Mouse (Mus musculus): ENCODE results near the gene Ptprh. TPM values are rescaled to one million over a fixed set of nuclear protein-coding genes. Genes with fewer than 3 reads are reported as not detected.

The Ptprh gene
- polyA plus RNA-seq, 1 experiment from 2014 or later: not detected

DNA sequence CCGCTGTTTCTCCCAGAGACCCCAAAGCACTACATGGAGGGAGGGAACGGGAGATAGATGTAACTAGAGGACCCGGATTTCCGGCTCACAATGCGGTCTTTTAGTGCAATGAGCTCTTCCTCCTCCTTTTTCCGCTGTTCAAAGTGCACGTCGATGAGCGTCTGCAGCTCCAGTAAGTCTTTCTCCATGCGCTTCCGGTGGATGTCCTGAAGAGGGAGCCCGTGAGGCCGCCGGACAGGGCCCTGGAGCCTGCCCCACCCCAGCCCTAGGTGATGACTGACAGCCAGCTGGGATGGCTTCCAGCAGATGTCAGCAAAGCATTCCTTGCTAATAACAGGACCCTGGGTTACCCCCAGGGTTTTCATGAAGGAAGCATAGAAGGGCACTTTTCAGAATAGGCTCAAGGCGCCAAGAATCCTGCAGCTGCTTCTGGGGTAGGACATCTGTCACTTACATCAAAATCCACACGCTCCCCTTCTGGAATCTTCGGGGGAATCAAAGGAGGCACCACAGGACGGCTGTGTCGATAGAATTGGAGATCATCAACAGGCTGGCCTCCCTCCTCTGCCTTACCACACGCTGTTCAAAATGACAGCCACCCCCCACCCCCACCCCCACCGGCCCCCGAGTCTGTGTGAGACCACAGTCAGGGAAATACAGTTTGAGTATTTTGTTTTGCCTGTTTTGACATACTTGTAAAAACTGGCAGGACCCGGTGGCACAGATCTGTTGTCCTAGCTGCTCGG is 93.8 kb downstream of the Ptprh start:
- H3K27ac ChIP-seq: no peak overlapping the region
- peak overlapping the region; percentile 53 for H3K4me2 ChIP-seq
- DNase-seq: peak; percentile 65
- WGBS (ENCODE audit: insufficient replicate concordance): 19% methylated on average over 24 of the region's 24 CpGs
- peaks cover 38% of the 10 kb centered on the region for H3K4me1 ChIP-seq (replicated peaks)
- no peaks in the 10 kb centered on the region for H3K9me3 ChIP-seq (replicated peaks)
- peak; percentile 75 for ATAC-seq (ENCODE audit: low read depth)
- peak overlapping the region; percentile 20; the same call in 1 of the 2 replicates for H3K4me3 ChIP-seq (replicated peaks)
- no peaks in the 10 kb centered on the region for H3K27me3 ChIP-seq
- no peaks in the 10 kb centered on the region for H3K36me3 ChIP-seq
- 0 out of 2 replicates have a peak overlapping the region, but pooled peaks have one; percentile 29 for H3K9ac ChIP-seq

DNA sequence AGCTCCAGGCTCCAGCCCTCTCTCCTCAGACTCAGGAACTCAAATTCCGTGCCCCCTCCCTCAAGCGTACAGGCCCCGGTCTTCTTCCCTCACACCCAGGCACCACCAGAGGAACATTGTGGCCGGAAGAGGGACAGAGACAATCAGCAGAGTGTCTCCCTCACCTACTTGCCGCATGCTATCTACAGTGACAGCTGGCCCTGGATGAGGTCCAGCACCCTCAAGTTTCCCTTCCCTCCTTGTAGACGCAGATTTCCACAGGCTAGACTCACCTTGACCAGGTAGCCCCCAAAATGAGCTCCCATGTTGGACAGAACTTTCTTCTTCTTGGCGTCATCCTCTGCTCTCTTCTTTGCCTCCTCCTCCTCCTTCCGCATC is 95.1 kb downstream of the Ptprh start:
- no peak overlapping the region for H3K4me2 ChIP-seq
- peaks cover 51% of the 10 kb centered on the region for H3K4me1 ChIP-seq (replicated peaks)
- H3K36me3 ChIP-seq: no peaks in the 10 kb centered on the region
- H3K9me3 ChIP-seq (replicated peaks): no peaks in the 10 kb centered on the region
- no peak overlapping the region for H3K4me3 ChIP-seq (replicated peaks)
- no peaks in the 10 kb centered on the region for H3K27me3 ChIP-seq
- no peak for DNase-seq
- 63% methylated on average over 8 of the region's 8 CpGs for WGBS (ENCODE audit: insufficient replicate concordance)
- no peak overlapping the region for H3K9ac ChIP-seq
- ATAC-seq (ENCODE audit: low read depth): no peak
- H3K27ac ChIP-seq: no peak overlapping the region; the same call in 1 of the 2 replicates

DNA sequence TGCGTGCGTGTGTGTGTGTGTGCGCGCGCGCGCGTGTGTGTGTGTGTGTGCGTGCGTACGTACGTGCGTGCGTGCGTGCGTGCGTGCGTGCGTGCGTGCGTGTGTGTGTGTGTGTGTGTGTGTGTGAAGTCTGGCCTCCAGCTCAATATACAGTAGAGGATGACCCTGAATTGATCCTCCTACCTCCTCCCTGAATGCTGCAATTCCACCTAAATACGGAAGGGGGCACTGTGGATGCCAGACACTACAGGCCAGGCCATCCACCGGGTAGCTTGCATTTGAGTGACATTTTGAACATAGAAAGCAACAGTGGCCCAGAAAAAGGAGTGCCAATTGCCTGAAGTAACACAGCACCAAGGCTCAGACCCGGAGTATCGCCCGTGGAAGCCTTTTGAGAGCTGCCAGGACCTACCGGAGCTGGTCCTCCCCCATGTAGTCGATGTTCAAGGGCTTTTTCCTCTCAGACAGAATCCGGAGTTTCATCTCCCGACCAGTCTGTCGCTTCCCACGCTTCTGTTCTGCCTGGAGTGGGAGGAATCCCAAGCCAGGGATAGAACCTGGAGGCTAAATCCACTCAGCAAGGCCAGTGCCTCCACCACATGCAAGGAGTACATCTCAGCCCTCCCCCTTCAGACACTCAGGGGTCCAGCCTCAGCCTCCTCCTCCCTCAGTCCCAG is 95.6 kb downstream of the Ptprh start:
- 73% methylated on average over 26 of the region's 32 CpGs for WGBS (ENCODE audit: insufficient replicate concordance)
- peaks cover 49% of the 10 kb centered on the region for H3K4me1 ChIP-seq (replicated peaks)
- no peak overlapping the region for H3K4me2 ChIP-seq

DNA sequence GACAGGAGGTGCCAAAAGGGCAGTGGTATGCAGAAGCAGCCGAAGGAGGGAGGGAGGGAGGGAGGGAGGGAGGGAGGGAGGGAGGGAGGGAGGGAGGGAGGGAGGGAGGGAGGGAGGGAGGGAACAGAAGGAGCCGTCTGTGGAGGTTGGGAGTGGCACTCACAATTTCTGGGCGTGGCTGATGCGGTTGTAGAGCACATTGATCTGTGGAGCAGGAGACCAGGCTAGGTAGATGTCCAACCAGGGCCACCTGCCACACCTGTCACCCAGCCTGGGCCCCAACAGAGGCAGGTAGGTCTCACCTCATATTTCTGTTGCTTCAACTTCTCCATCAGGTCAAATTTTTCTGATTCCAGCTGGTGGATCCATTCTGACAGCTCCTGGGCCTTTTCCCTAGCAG is 96.6 kb downstream of the Ptprh start:
- Histone ChIP-seq H3K4me1 (replicated peaks) (peaks cover 58% of the 10 kb centered on the region), H3K36me3 (no peaks in the 10 kb centered on the region), H3K9ac (no peak overlapping the region), H3K9me3 (replicated peaks) (no peaks in the 10 kb centered on the region), H3K27ac (no peak overlapping the region; the same call in 1 of the 2 replicates), H3K27me3 (no peaks in the 10 kb centered on the region), H3K4me2 (no peak overlapping the region), H3K4me3 (replicated peaks) (no peak overlapping the region)
- 26% methylated on average over 3 of the region's 4 CpGs for WGBS (ENCODE audit: insufficient replicate concordance)
- DNase-seq (no peak), ATAC-seq (ENCODE audit: low read depth) (no peak)

More for the DNA sequence above, 95.6 kb downstream of the Ptprh start:
- no peaks in the 10 kb centered on the region for H3K27me3 ChIP-seq
- no peaks in the 10 kb centered on the region for H3K9me3 ChIP-seq (replicated peaks)
- DNase-seq (no peak), ATAC-seq (ENCODE audit: low read depth) (no peak)
- H3K9ac ChIP-seq: no peak overlapping the region
- H3K4me3 ChIP-seq (replicated peaks): no peak overlapping the region
- no peak overlapping the region; the same call in 1 of the 2 replicates for H3K27ac ChIP-seq
- H3K36me3 ChIP-seq: no peaks in the 10 kb centered on the region

DNA sequence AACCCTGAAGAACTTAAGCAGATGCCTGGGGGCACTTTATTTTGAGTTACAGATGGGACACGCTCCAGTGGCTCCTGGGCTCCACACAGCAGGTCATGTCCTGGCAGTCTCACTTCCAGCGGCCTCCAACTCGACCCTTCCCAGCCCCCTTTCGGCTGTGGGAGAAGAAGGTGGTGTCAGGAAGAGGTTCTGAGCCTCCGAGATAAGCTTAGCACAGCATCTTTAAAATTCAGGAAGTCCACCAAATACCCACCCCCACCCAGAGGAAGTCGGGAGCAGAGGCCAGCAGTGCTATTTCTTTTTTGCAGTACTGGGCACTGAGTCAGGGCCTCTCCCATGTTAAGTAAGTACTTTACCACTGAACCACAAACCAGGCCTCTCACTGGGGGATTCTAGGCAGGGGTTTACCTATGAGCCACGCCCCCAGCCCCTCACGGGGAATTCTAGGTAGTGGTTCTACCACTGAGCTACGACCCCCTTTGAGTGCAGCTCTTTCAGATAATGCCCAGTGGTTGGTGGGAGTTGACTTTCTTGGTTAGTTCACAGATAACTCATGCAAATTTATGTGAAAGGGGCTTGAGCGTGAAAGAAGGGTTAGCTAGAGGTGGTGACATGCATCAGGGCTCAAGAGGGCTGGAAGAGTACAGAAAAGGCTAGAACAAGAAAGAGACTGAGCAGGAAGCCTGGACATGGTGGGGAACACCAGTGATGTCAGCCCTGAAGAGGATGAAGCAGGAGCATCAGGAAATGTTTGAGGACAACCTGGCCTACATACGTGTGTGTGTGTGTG is 99.0 kb downstream of the Ptprh start:
- no peaks in the 10 kb centered on the region for H3K36me3 ChIP-seq
- no peak overlapping the region for H3K4me3 ChIP-seq (replicated peaks)
- WGBS (ENCODE audit: insufficient replicate concordance): 13% methylated on average over 11 of the region's 11 CpGs
- H3K27ac ChIP-seq: peak overlapping the region; percentile 71
- H3K9me3 ChIP-seq (replicated peaks): no peaks in the 10 kb centered on the region
- peaks cover 66% of the 10 kb centered on the region for H3K4me1 ChIP-seq (replicated peaks)
- peak overlapping the region; percentile 20 for H3K4me2 ChIP-seq
- H3K9ac ChIP-seq: peak overlapping the region; percentile 14
- H3K27me3 ChIP-seq: no peaks in the 10 kb centered on the region
- DNase-seq: no peak
- ATAC-seq (ENCODE audit: low read depth): no peak

DNA sequence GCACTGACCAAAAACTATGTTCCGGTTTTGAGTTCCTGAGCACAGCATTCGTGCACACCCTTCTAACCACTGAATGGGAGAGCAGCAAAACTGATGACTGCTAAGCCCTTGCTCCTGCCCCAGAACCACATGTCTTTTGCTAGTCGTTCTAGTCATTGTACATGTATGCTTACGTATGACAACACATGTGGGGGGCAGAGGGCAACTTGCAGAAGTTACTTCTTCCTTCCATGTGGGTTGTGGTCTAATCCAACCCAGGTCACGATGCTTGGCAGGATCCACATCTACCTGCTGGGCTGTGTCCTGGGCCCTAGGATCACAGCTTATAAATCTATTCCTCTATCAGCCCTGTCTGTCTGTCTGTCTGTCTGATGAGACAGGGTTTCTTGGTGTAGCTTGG is 100.0 kb downstream of the Ptprh start:
- Histone ChIP-seq H3K36me3 (peaks cover 4% of the 10 kb centered on the region; the same call in 1 of the 2 replicates), H3K4me3 (replicated peaks) (no peak overlapping the region), H3K9ac (no peak overlapping the region), H3K9me3 (replicated peaks) (no peaks in the 10 kb centered on the region), H3K4me2 (no peak overlapping the region), H3K27ac (peak overlapping the region; percentile 71), H3K27me3 (no peaks in the 10 kb centered on the region), H3K4me1 (replicated peaks) (peaks cover 66% of the 10 kb centered on the region)
- ATAC-seq (ENCODE audit: low read depth) (no peak), DNase-seq (no peak)
- WGBS (ENCODE audit: insufficient replicate concordance): 57% methylated on average over 5 of the region's 5 CpGs

DNA sequence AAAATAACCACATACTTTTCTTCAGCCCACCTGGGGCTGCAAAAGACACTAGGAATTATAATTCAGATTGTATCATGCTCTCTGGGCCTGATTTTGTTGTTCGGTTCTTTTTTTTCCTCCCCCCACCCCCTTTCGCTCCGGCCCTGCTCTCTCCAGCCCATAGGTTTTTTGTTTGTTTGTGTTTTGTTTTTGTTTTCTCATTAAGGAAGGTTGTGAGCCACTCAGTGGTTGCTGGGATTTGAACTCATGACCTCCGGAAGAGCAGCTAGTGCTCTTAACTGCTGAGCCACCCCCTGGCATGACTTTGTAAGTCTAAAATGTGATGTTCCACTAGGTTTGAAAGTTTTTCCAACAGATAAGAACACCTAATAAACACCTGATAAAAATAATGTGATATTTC is 100.7 kb downstream of the Ptprh start:
- Histone ChIP-seq H3K9ac (no peak overlapping the region), H3K27ac (peak overlapping the region; percentile 90), H3K36me3 (peaks cover 9% of the 10 kb centered on the region; the same call in 1 of the 2 replicates), H3K4me3 (replicated peaks) (peak overlapping the region; percentile 95; the same call in 1 of the 2 replicates), H3K9me3 (replicated peaks) (no peaks in the 10 kb centered on the region), H3K4me2 (peak overlapping the region; percentile 87), H3K27me3 (no peaks in the 10 kb centered on the region), H3K4me1 (replicated peaks) (peaks cover 67% of the 10 kb centered on the region)
- 69% methylated on average over 4 of the region's 4 CpGs for WGBS (ENCODE audit: insufficient replicate concordance)
- no peak for DNase-seq
- ATAC-seq (ENCODE audit: low read depth): no peak

DNA sequence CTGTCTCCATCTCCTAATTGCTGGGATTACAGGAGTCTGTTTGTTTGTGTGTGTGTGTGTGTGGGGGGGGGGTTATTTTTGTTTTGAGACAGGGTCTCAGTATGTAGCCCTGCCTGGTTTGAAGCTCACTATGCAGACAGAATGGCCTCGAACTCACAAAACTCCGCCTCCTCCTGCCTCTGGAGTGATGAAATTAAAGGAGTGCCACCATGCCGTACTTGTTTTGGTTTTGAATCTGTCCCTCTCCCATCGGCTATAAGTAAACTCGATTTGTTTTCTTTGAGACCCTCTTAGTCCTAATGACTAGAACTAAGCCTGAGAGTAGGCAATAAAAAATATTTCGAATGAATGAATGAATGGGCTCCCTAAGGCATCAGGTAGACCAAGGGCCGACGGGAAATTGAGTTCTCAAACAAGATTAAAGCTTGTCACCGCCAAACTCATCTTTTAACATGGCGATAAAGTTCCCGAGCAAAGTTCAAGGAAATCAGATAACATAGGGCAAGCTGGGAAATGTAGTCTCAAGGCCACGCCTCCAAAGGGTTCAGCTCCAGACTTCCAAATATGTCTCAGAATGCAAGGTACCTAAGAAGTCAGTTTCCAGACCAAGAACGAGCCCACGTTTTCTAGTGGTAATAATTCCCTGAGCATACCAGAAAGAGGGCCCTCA is 101.3 kb downstream of the Ptprh start:
- 7% methylated on average over 14 of the region's 14 CpGs for WGBS (ENCODE audit: insufficient replicate concordance)
- Histone ChIP-seq H3K4me2 (peak overlapping the region; percentile 87), H3K27me3 (no peaks in the 10 kb centered on the region), H3K4me1 (replicated peaks) (peaks cover 70% of the 10 kb centered on the region), H3K27ac (peak overlapping the region; percentile 90), H3K36me3 (peaks cover 12% of the 10 kb centered on the region; the same call in 1 of the 2 replicates), H3K9me3 (replicated peaks) (no peaks in the 10 kb centered on the region), H3K4me3 (replicated peaks) (peak overlapping the region; percentile 95), H3K9ac (peak overlapping the region; percentile 98)
- ATAC-seq (ENCODE audit: low read depth) (no peak), DNase-seq (peak; percentile 56)

DNA sequence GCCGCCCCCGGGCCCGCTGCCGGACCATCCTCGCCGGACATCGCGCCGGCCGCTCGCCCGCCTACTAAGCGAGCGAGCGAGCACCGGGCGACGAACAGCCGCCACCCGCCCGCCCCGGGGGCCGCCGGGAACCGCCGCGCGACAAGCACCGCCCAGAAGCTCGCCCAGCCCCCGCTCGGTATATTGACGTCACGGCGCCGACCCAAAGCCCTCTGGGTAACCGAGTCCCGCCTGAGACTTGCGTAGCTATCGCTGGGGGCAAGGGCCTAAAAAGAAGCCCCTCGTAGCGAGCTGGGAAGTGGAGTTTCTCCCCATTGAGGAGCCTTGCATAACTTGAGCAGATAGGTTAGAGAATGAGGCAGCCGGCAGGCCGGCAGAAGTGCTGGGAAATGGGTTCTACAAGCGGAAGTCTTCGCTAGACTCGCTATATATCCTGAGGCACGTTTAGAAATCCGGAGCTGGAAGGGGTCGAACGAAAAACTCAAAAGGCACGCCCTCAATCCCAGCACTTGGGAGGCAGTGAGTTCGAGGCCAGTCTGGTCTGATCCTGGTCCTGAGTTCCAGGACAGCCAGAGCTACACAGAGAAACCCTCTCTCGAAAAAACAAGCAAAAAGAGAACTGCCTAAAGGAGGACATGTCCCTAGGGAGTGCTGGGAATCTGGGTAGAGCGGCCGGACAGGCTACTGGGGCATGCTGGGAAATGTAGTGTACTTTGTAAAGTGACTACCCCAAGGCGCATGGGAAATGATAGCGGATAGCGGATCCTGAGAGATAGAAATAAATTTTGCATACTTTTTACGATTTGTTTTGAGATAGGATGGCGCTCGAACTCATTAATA is 102.1 kb downstream of the Ptprh start, which contains the start of gene Ppp1r12c:
Ppp1r12c (minus strand) TSS at position 123 of the 840 bp plus-strand sequence.
- peak within 1 kb of the TSS; percentile 95 for H3K4me3 ChIP-seq (replicated peaks)
- peak within 1 kb of the TSS; percentile 87 for H3K4me2 ChIP-seq
- no peaks in the 10 kb centered on the region for H3K27me3 ChIP-seq
- peaks cover 68% of the 10 kb centered on the region for H3K4me1 ChIP-seq (replicated peaks)
- peaks cover 20% of the 10 kb centered on the region for H3K36me3 ChIP-seq
- under 1% methylated on average over 50 of the region's 62 CpGs for WGBS (ENCODE audit: insufficient replicate concordance)
- ATAC-seq (ENCODE audit: low read depth) (peak; percentile 89), DNase-seq (peak; percentile 91)
- no peaks in the 10 kb centered on the region for H3K9me3 ChIP-seq (replicated peaks)
- peak within 1 kb of the TSS; percentile 90 for H3K27ac ChIP-seq
- peak within 1 kb of the TSS; percentile 98 for H3K9ac ChIP-seq

DNA sequence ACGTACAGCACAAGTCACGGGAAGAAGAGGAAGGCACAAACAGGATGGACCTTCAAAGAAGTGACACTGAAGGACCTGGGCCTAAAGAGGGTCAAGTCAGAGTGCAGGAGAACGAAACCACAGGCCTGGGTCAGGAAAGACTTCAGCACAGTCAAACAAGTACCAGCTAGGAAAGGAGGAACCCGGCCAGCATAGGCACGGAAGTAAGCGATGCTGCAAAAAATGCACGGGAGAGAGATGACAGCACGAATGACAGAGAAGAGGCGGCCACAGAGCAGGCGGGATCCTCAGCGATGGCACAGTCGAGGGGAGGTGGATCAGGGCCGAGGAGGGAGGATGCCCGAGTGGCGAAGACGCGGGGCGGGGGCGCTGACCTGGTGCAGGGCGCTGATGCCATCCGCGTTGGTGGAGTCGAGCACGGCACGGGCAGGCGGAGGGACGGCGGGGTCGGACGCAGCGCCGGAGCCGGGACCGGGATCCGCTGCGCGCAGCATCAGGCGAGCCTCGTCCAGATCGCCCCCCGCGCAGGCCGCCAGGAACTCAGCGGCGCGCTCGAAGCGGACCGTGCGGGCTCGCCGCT is 102.9 kb downstream of the Ptprh start:
- Histone ChIP-seq H3K4me2 (peak overlapping the region; percentile 87), H3K36me3 (peaks cover 28% of the 10 kb centered on the region), H3K27me3 (no peaks in the 10 kb centered on the region), H3K9ac (peak overlapping the region; percentile 98), H3K9me3 (replicated peaks) (no peaks in the 10 kb centered on the region), H3K4me3 (replicated peaks) (peak overlapping the region; percentile 95), H3K27ac (peak overlapping the region; percentile 90), H3K4me1 (replicated peaks) (peaks cover 74% of the 10 kb centered on the region)
- ATAC-seq (ENCODE audit: low read depth) (peak; percentile 59), DNase-seq (peak; percentile 46)
- under 1% methylated on average over 41 of the region's 52 CpGs for WGBS (ENCODE audit: insufficient replicate concordance)

Data from liver, embryonic 13.5 days (tissue).